Mouse (Mus musculus): ENCODE results near the gene Hist2h3b.
"Not testable (repeated sequence)": the region's sequence is repeated elsewhere in the genome, so short reads cannot be mapped to it uniquely, and the experiment has no call there.

The Hist2h3b gene

GRCm38 (mm10) chr3:96268051-96268775, at the start of gene Hist2h3b:
TSS of gene Hist2h3b (plus strand) at chr3:96268654.
- peak; percentile 82 for DNase-seq (ENCODE audit: low spot score)

DNA sequence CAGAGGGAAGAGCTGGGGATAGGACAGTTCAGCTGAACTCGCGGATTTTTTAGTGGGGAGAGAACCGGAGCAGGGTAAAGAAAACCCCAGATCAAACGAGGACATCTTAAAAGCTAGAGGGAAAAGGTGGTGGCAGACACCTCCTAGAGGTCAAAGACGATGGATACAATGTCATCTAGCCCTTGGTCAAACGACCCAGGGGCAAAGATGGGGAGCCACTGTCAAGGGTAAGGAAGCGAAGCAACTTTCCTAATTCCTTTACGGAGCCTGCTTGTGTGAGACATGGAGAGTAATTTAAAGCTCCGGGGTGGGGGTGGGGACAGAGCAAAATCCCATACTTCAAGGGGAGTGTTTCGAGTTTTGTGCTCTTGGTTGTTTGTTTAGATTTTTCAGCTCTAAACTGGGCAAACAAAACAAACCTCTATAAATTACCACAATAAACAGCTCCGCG, 49.2 kb upstream of the Hist2h3b start:
- DNase-seq (ENCODE audit: low spot score): no peak

- peak; percentile 79 for DNase-seq (ENCODE audit: low spot score)
Observed at GRCm38 (mm10) chr3:96219661-96220130, 48.8 kb upstream of the Hist2h3b start, which contains the start of the genes Bola1 and Hist2h2ab. TSS of gene Bola1 (minus strand) at chr3:96219709. TSS of gene Hist2h2ab (plus strand) at chr3:96219865.

DNA sequence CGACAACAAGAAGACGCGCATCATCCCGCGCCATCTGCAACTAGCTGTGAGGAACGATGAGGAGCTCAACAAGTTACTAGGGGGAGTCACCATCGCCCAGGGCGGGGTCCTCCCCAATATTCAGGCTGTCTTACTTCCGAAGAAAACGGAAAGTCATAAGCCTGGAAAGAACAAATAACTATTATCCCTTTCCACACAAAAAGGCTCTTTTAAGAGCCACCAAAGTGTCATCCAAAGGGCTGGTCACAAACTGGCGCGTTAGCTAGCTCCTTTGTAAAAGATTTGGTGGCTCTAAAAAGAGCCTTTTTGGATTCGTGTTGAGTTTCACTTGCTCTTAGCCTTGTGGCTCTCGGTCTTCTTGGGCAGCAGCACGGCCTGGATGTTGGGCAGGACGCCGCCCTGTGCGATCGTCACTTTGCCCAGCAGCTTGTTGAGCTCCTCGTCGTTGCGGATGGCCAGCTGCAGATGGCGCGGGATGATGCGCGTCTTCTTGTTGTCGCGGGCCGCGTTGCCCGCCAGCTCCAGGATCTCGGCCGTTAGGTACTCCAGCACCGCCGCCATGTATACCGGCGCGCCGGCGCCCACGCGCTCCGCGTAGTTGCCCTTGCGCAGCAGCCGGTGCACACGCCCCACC, 48.2 kb upstream of the Hist2h3b start:
- not testable (repeated sequence) for DNase-seq (ENCODE audit: low spot score)

DNA sequence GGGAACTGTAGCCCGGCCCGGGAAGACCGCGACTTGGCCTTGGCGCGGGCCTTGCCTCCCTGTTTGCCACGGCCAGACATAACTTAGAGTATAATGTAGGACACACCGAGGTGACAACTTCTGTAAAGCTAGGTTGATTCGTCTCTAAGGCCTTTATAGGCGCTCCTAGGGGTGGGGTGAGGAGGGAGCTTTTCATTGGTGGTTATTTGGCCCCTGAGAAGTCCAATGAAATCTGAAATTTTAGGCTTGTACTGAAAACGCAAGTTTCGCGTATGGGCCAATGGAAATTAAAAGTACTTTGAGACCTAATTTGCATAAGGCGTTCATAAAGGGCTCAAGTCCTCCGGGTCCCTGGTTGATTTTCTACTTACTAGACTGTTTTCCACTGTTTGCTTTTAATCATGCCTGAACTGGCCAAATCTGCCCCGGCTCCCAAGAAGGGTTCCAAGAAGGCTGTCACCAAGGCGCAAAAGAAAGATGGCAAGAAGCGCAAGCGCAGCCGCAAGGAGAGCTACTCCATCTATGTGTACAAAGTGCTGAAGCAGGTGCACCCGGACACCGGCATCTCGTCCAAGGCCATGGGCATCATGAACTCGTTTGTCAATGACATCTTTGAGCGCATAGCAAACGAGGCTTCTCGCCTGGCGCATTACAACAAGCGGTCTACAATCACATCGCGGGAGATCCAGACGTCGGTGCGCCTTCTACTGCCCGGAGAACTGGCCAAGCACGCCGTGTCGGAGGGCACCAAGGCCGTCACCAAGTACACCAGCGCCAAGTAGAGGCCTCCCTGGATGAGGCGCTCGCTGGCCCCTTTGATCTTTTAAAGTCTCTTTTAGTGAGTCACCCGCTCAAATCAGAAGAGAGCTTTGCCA, 47.5 kb upstream of the Hist2h3b start, which contains the start of the genes Hist2h2ac and Hist2h2be:
Hist2h2ac (minus strand) TSS at position 116 of the 875 bp plus-strand sequence.
Hist2h2be (plus strand) TSS at position 355 of the 875 bp plus-strand sequence.
- DNase-seq (ENCODE audit: low spot score): peak; percentile 91

- DNase-seq (ENCODE audit: low spot score): no peak
Observed at GRCm38 (mm10) chr3:96221640-96222038, 46.8 kb upstream of the Hist2h3b start.

- DNase-seq (ENCODE audit: low spot score): no peak
Observed at GRCm38 (mm10) chr3:96222774-96223173, 45.7 kb upstream of the Hist2h3b start.

GRCm38 (mm10) chr3:96225421-96225820, 43.0 kb upstream of the Hist2h3b start:
- DNase-seq (ENCODE audit: low spot score): no peak

- no peak for DNase-seq (ENCODE audit: low spot score)
Observed at GRCm38 (mm10) chr3:96226695-96227648, 41.5 kb upstream of the Hist2h3b start.

GRCm38 (mm10) chr3:96228828-96229227, 39.6 kb upstream of the Hist2h3b start:
- no peak for DNase-seq (ENCODE audit: low spot score)

GRCm38 (mm10) chr3:96230404-96230803, 38.0 kb upstream of the Hist2h3b start:
- no peak for DNase-seq (ENCODE audit: low spot score)

DNA sequence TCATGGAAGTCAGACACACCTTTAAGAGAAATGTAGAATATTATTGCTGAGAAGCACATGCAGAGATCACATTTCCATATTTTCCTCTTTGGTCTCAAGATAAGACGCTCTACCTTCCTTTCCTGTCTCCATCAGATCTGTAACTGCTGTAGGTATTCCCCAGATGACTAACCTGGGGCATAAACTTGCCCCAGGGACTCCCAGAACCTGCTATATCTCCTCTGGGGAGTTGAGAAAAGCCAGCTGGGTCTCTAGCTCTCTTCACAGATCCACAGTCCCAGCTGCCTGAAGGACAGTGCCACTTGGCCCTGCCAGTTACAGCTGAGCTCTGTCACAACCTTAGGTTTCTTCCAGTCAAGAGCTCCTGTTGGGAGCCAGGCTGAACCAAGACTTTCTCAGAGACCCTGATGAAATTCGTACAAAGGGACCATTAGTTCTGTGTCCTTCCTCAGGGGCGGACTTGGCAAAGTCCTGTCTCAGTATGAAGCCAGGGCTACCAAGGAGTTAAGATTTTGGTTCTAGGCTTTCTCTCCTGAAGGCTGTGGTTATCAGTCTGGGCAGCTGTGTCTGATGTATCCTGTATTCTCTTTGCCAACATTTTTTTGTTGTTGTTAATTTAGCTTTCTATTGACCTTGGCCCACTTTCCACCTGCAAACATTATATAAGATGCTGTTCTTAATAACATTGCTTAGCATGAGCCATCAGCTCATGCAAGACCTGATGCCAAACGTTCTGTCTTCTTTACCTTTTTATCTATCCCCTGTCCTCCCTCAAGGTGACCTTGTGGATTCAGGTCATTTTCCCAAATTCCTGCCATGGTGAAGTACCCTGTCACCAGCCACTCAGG, 37.3 kb upstream of the Hist2h3b start:
- DNase-seq (ENCODE audit: low spot score): no peak

DNA sequence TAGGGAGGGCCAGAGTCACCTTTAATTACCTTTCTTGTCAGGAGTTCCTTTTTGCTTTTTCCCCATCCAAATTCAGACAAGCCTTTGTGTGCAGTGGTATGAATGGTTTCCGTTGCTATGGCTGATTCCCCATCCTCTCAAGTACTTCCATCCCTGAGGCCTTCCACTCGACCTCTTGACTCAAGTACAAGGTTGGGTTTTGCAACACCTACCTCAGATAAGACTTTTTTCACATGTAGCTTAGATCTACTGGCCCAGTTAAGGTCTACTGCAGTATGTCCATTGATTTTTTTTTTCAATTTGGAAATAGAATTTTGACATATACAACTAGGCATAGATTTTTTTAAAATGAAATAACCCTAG, 36.7 kb upstream of the Hist2h3b start:
- no peak for DNase-seq (ENCODE audit: low spot score)

GRCm38 (mm10) chr3:96234914-96235313, 33.5 kb upstream of the Hist2h3b start:
- DNase-seq (ENCODE audit: low spot score): no peak

DNA sequence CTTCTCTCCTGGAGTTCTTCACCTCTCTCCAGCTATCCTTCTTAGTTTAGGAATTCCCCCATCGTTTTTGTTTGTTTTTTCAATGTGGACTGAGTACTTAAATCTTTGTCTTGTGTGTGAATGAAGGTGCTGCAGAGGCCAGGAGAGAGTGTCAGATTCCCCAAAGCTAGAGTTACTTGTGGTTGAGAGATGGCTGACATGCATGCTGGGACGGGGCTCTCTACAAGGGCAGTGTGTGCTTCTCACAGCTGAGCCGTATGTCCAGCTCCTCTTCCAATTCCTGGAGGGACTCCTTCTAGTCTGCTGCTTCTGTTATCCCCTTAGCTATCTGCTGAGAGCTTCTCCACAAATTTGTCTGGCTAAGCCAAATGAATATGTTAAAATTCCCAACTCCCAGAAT, 32.6 kb upstream of the Hist2h3b start:
- DNase-seq (ENCODE audit: low spot score): no peak

DNA sequence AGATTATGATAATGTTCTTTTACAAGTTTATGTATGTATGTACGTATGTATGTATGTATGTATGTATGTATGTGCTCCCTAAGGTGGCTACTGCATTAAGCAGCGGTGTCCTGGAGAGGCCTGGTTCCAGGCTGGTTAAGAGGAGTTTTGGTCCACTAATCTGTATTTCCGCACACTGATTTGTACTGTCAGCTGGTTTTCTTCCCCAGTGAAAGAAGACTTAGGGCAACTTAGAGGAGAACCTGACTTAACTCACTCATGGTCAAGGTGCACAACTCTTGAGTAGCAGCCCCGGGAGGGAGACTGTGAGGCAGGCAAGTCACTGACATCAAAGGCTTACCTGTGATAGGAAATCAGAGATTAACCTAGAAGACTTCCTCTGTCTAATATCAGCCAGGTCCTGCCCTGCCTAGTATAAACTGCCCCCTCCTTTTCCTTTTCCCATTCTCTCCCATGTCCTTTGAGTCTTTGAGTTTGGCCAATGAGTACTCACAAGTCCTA, 31.6 kb upstream of the Hist2h3b start:
- DNase-seq (ENCODE audit: low spot score): no peak

- no peak for DNase-seq (ENCODE audit: low spot score)
Observed at GRCm38 (mm10) chr3:96237335-96237903, 31.0 kb upstream of the Hist2h3b start.

DNA sequence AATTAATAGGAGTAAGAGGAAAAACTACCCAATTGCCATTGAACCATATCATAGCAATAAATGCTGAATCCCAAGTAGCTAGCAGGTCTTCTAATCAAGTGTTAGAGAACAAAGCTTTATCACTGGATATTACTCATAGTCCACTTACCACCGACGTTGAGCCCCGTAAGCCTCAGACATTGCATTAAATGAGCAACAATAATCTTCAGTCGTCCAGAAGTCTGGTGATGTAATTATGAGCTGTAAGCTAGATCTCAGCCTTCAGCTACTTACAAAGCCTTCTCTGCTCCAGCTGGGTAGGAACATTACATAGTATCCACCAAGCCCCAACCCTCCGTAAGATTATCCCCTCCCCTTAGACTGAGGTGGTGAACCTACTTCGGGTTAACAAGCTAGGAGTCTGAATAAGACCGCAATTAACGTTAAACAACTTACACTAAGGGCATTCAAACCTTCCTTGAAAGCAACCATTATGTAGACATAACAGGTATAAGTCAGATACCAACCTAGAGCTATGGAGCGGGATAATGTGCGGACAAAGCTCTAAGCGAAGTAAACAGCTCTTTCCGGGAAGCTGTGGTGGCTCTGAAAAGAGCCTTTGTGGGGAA, 30.4 kb upstream of the Hist2h3b start:
- DNase-seq (ENCODE audit: low spot score): no peak

Data from layer of hippocampus, adult 11-12 months (tissue).